ENCODE assay signal across 8 mouse cellular contexts in genomic region chr14:119040253-119040652, GRCm38 (mm10). TPM values are rescaled to one million over a fixed set of nuclear protein-coding genes. Genes with fewer than 3 reads are reported as not detected.
DNase-seq lines count a peak whose midpoint lies in the region; ATAC-seq and TF ChIP-seq lines count a peak whose summit lies in the region.

No protein-coding gene starts in this region.

- peak; percentile 27 for DNase-seq in hindbrain, embryonic 10.5 days (ENCODE audit: low spot score)
- DNase-seq in 416B (ENCODE audit: low read depth) (peak; percentile 70), ZHBTc4 (ENCODE audit: low read depth, low spot score) (peak; percentile 68)
- peak; percentile 66 for DNase-seq in embryo, embryonic 10.5 days (ENCODE audit: low spot score)
- DNase-seq in kidney, postnatal 0 days (ENCODE audit: low spot score): peak; percentile 62
- peak; percentile 79 for DNase-seq in midbrain, embryonic 14.5 days
- DNase-seq in T-cell, adult 2 months (ENCODE audit: low spot score): no peak

- TF ChIP-seq CTCF in kidney, postnatal 0 days (IDR thresholded peaks at IDR 0.05; ENCODE audit: low read depth): peak; percentile 76

- peaks cover 36% of the 10 kb centered on the region for H3K36me3 ChIP-seq in hindbrain, embryonic 10.5 days
- H3K36me3 ChIP-seq in hindbrain, embryonic 16.5 days (ENCODE audit: control insufficient read depth, insufficient read depth, low read length): peaks cover 4% of the 10 kb centered on the region; the same call in 1 of the 2 replicates
- 0 out of 2 replicates have a peak, but pooled peaks cover 8% of the 10 kb centered on the region for H3K36me3 ChIP-seq in kidney, postnatal 0 days (ENCODE audit: insufficient read depth, low read length)
- peaks cover 35% of the 10 kb centered on the region for H3K36me3 ChIP-seq in midbrain, embryonic 14.5 days (ENCODE audit: control insufficient read depth, insufficient read depth, low read length)

- no peak for ATAC-seq in hindbrain, embryonic 16.5 days
- no peak; the same call in 1 of the 2 replicates for ATAC-seq in kidney, postnatal 0 days (replicated peaks; ENCODE audit: low FRiP score, low read depth)
- ATAC-seq in midbrain, embryonic 14.5 days (ENCODE audit: low FRiP score, low TSS enrichment): peak; percentile 43; the same call in 1 of the 2 replicates

- WGBS in hindbrain, embryonic 10.5 days: 73% methylated on average over 1 of the region's 1 CpGs
- 67% methylated on average over 1 of the region's 1 CpGs for WGBS in hindbrain, embryonic 16.5 days
- WGBS in kidney, postnatal 0 days: 71% methylated on average over 1 of the region's 1 CpGs
- WGBS in midbrain, embryonic 14.5 days: 67% methylated on average over 1 of the region's 1 CpGs

- no peak overlapping the region for H3K4me3 ChIP-seq in hindbrain, embryonic 10.5 days
- H3K4me3 ChIP-seq in hindbrain, embryonic 16.5 days (ENCODE audit: low read length): no peak overlapping the region
- no peak overlapping the region for H3K4me3 ChIP-seq in kidney, postnatal 0 days (replicated peaks; ENCODE audit: low read depth, low read length)
- no peak overlapping the region for H3K4me3 ChIP-seq in midbrain, embryonic 14.5 days (replicated peaks; ENCODE audit: low read depth, low read length)

- no peaks in the 10 kb centered on the region for H3K9me3 ChIP-seq in hindbrain, embryonic 10.5 days
- no peaks in the 10 kb centered on the region for H3K9me3 ChIP-seq in hindbrain, embryonic 16.5 days (ENCODE audit: control insufficient read depth, low read length)
- no peaks in the 10 kb centered on the region for H3K9me3 ChIP-seq in kidney, postnatal 0 days (replicated peaks; ENCODE audit: low read length)
- H3K9me3 ChIP-seq in midbrain, embryonic 14.5 days (ENCODE audit: control insufficient read depth, low read length): no peaks in the 10 kb centered on the region

- H3K4me1 ChIP-seq in hindbrain, embryonic 10.5 days (replicated peaks): peaks cover 14% of the 10 kb centered on the region
- no peaks in the 10 kb centered on the region for H3K4me1 ChIP-seq in hindbrain, embryonic 16.5 days (ENCODE audit: control insufficient read depth, insufficient read depth, low read depth, low read length)
- no peaks in the 10 kb centered on the region for H3K4me1 ChIP-seq in kidney, postnatal 0 days (replicated peaks; ENCODE audit: insufficient read depth, low read length)
- no peaks in the 10 kb centered on the region for H3K4me1 ChIP-seq in midbrain, embryonic 14.5 days (ENCODE audit: control insufficient read depth, insufficient read depth, low read length)

- H3K9ac ChIP-seq in hindbrain, embryonic 16.5 days (ENCODE audit: low read depth, low read length): no peak overlapping the region
- no peak overlapping the region for H3K9ac ChIP-seq in kidney, postnatal 0 days (ENCODE audit: low read depth, low read length)
- H3K9ac ChIP-seq in midbrain, embryonic 14.5 days (replicated peaks; ENCODE audit: low read length): no peak overlapping the region

- H3K27ac ChIP-seq in hindbrain, embryonic 10.5 days: no peak overlapping the region
- H3K27ac ChIP-seq in hindbrain, embryonic 16.5 days (ENCODE audit: low read depth, low read length): no peak overlapping the region
- no peak overlapping the region for H3K27ac ChIP-seq in kidney, postnatal 0 days
- no peak overlapping the region for H3K27ac ChIP-seq in midbrain, embryonic 14.5 days (replicated peaks; ENCODE audit: low read depth, low read length)

- H3K4me2 ChIP-seq in hindbrain, embryonic 16.5 days (ENCODE audit: low read length): no peak overlapping the region
- H3K4me2 ChIP-seq in kidney, postnatal 0 days (ENCODE audit: low read length): no peak overlapping the region
- H3K4me2 ChIP-seq in midbrain, embryonic 14.5 days (ENCODE audit: low read length): no peak overlapping the region

- H3K27me3 ChIP-seq in hindbrain, embryonic 10.5 days (ENCODE audit: insufficient read depth, poor library complexity, severe bottlenecking): no peaks in the 10 kb centered on the region
- H3K27me3 ChIP-seq in hindbrain, embryonic 16.5 days (replicated peaks; ENCODE audit: control insufficient read depth, insufficient read depth, low read length): no peaks in the 10 kb centered on the region
- no peaks in the 10 kb centered on the region for H3K27me3 ChIP-seq in kidney, postnatal 0 days (ENCODE audit: insufficient read depth, low read length)
- no peaks in the 10 kb centered on the region for H3K27me3 ChIP-seq in midbrain, embryonic 14.5 days (ENCODE audit: control insufficient read depth, insufficient read depth, low read length)

RNA-seq across cellular contexts. Expression of gene Uggt2, which starts 59.0 kb away (rescaled TPM):
- 14.1 and 14.4 TPM in 2 replicates for polyA plus RNA-seq in hindbrain, embryonic 10.5 days (2016; fragmentation: Nextera tagmentation; extraction: Ambion mirVana)
- 18.1 and 19.2 TPM in 2 replicates for polyA plus RNA-seq in hindbrain, embryonic 16.5 days (2015; fragmentation: Nextera tagmentation; extraction: Ambion mirVana)
- polyA plus RNA-seq in kidney, postnatal 0 days (2015; fragmentation: Nextera tagmentation; extraction: Ambion mirVana): 8.5 and 9.2 TPM in 2 replicates
- 24.4 and 27.9 TPM in 2 replicates for polyA plus RNA-seq in midbrain, embryonic 14.5 days (2014; fragmentation: Nextera tagmentation; extraction: Ambion mirVana)
